Mouse (Mus musculus): ENCODE results near the gene Zmynd10.

The Zmynd10 gene

GRCm38 (mm10) chr9:107547026-107547425, at the start of gene Zmynd10:
Gene Zmynd10, plus strand, starts transcription at chr9:107547298.
- no peak for ATAC-seq (ENCODE audit: insufficient number of reproducible peaks, low FRiP score, low TSS enrichment)

- ATAC-seq (ENCODE audit: insufficient number of reproducible peaks, low FRiP score, low TSS enrichment): no peak
These were observed 46.3 kb upstream of the Zmynd10 start for GRCm38 (mm10) chr9:107500708-107501286.

DNA sequence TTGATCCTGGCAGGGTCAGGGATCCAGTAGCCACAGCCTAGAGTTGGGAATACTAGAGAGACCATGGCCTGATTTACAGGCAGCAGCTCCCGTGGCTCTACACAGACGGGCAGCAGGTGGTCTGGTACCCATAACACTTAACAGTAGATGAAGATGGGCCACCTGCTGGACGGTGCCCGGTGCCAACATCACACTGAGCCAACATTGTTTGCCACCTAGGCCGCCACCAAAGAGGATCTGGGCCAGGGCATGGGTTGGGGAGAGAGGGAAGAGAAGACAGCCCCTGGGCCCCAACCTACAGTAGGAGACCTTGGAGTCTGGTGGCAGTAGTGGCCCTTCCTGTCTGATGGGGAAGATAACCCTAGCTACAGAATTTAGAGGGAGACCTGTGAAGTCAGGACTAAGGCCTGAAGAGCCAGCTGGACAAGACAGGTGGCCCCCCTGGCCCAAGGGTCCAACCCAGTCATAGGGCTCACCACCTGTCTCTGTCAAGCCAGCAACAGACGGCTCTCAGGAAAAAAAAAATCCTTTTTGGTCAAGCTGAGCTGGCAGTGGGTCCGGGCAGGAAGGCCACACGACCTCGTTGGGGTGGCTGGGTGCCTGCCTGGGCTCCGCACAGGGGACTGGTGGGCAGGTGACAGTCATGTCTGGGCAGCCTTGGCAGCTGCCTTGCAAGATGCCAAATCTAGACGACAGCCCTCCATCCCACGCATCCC, 44.8 kb upstream of the Zmynd10 start:
- ATAC-seq (ENCODE audit: insufficient number of reproducible peaks, low FRiP score, low TSS enrichment): peak; percentile 77

DNA sequence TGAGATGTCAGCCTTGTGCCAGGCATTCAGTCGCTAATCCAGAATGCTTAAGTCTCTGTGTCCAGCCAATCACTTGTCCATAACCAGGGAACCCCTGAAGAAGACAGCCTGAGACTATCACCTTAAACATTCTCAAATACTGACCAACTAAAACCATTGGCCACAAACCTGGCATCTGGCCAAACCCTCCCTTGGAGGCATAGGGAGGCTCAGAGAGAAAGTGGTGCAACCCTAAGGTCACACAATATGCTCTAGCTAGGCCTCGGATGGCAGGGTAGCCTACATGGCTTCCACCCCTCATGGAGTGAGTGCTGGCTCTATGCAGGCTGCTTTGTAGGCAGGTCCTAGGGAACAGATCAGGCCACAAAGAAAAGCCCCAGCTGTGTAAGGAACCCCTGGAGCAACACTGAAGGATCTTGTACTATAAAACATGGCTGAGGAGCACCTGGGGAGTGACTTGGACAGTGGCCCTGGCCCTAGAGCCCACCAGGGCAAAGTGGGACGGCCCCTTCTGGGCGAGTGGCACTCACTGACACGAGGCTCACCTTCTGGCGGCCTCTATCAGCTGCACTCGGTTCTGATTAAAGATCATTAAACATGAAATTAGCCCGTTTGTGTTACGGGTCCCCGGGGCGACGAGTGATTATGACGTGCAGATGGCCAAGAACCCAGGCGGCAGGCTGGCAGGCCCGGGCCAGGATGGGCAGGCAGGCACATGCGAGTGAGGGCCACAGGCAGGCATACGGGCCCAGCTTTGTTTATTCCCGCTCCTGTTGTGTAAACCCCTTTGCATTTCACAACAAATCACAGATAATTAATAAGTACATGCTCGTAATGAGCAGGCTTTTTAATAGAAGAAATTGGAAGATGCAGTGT, 42.2 kb upstream of the Zmynd10 start:
- no peak for ATAC-seq (ENCODE audit: insufficient number of reproducible peaks, low FRiP score, low TSS enrichment)

DNA sequence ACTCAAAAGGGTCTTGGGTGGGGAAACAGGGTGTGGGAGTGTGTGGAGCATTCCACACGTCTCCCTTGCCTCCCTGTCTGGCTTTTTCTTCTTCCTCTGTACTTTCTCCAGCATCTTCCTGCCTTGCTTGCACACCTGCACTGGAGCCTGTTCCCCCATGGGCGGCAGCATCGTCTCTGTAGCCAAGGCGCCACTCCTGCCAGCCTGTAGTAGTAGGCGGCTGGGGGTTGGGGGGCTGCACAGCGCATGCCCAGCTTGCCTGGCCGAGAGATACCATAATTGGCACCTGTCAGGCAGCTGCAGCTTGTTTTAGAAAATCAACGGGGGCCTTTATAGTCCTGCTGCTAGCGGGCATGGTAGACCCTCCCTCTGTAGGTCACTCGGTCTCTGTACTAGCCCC, 38.8 kb upstream of the Zmynd10 start:
- no peak for ATAC-seq (ENCODE audit: insufficient number of reproducible peaks, low FRiP score, low TSS enrichment)

- ATAC-seq (ENCODE audit: insufficient number of reproducible peaks, low FRiP score, low TSS enrichment): no peak
These were observed 36.6 kb upstream of the Zmynd10 start for GRCm38 (mm10) chr9:107510384-107511100.

DNA sequence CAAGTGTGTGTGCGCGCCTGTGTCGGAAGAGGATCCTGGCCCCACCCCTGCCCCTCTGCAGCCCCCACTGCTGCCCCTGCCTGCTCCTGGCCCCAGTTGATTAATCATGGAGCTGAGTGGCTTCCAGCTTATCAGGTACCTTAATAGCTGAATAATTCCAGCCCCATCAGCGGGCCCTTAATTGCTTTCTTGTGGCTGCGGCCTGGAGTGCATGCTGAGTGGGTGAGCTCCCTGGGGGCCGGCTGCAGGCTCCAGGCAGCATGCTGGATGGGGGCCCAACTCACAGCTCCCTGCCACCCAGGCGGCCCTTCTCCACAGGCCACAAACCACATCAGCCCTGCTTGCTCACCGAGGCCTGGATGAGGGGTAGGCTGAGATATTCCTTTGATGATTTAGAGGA, 35.7 kb upstream of the Zmynd10 start:
- ATAC-seq (ENCODE audit: insufficient number of reproducible peaks, low FRiP score, low TSS enrichment): no peak

- no peak for ATAC-seq (ENCODE audit: insufficient number of reproducible peaks, low FRiP score, low TSS enrichment)
These were observed 34.8 kb upstream of the Zmynd10 start for GRCm38 (mm10) chr9:107512326-107512725.

DNA sequence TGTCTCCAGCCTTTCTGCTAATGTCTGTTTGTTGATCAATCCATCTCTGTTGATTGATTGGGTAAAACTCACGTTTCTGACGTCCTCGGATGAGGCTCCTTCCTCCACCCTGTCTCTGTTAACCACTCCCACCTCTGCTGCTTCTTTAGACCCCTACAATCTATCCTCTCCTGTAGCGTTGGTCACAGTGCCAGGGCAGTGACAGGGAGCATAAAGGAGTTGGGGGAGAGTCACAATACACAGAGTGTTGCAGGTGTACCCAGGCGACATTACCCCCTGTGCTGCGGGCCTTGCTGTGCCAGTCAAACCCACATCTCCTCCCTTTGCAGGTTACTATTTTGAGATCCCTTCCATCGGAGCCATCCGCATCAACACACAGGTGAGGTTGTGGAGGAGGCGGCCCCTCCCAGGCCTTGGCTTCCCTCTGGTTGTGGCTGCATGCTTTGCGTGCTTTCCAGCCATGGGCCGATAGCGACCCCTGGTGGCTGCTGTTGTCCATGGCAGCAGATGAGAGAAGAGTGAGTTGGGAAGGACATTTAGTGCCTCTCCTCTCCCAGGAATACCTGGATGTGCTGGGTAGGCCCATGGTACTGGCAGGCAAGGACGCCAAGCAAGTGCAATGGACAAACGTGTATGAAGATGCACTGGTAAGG, 32.7 kb upstream of the Zmynd10 start:
- ATAC-seq (ENCODE audit: insufficient number of reproducible peaks, low FRiP score, low TSS enrichment): peak; percentile 71

GRCm38 (mm10) chr9:107520331-107520730, 26.8 kb upstream of the Zmynd10 start:
- ATAC-seq (ENCODE audit: insufficient number of reproducible peaks, low FRiP score, low TSS enrichment): no peak

- ATAC-seq (ENCODE audit: insufficient number of reproducible peaks, low FRiP score, low TSS enrichment): no peak
These were observed 25.9 kb upstream of the Zmynd10 start for GRCm38 (mm10) chr9:107521190-107521589.

DNA sequence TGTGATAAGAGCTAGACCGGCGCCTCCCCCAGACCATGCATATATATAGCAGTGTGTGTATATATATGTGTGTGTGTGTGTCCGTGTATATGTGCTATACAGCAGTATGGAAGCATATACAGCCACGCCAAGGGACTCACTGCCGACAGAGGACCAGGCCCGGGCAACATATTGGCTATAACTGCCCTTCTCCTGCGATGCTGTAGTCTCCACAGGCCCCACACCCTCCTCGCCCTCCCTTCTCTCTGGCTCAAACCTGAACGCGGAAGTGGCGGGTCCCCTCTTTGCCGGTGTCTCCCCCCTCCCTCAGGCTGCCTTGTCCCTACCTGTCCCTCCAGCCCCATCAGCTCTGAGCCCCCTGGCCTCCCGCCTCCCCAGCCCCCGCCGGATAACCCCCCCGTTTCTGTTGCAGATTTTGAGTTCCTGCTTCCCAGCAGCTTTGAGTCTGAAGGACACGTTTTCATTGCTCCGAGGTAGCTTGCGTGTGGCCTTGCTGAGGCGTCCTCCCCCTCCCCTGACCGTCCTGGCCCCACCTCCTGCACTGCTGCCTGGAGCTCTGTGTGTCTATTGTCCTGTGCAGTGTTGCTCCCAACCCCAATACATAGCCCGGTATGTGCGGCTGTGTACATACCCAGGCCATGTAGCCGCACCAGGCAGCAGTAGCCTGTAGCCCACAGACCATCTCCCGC, 25.2 kb upstream of the Zmynd10 start:
- ATAC-seq (ENCODE audit: insufficient number of reproducible peaks, low FRiP score, low TSS enrichment): no peak

DNA sequence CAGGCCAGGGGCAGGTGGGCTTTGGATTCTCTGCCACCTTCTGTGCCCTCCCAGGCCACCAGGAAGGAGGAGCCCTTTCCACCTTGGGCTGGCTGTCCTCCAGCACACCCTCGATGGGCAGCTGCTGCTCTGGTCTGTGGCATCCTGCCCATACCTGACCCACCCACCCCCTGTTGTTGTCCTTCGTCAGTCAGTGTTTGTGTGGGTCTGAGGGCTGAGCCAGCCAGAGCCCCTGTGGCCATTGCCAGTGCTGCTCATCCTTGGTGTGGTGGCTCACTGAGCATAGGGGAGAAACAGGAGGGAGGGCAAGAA, 24.7 kb upstream of the Zmynd10 start:
- no peak for ATAC-seq (ENCODE audit: insufficient number of reproducible peaks, low FRiP score, low TSS enrichment)

DNA sequence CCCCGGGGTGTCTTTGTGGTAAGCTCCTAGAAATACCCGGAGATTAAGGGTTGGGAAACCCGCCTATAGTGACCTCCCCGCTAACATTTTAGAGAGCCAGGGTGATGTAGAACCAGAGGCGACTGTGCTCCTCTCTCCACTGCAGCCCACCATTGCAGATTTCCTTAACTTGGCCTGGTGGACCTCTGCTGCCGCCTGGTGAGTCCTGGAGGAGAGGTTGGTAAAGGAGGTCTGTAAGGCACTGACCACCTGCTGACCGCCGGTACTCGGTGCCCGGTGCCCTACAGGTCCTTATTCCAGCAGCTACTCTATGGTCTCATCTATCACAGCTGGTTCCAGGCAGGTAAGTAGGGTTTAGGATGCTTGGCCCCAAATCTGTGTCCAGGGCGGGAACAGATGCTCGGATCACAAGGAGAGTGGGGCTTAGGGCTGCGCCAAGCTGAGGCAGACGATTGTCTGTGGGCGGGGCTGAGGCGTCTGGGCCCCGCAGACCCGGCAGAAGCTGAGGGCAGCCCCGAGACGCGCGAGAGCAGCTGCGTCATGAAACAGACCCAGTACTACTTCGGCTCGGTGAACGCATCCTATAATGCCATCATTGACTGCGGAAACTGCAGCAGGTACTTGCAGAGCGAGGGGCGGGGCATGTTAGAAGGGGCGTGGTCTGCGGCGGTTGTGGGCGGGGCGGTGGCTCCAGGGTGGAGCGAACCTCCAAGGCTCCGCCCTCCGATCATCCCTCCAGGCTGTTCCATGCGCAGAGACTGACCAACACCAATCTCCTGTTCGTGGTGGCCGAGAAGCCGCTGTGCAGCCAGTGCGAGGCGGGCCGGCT, 20.7 kb upstream of the Zmynd10 start:
- ATAC-seq (ENCODE audit: insufficient number of reproducible peaks, low FRiP score, low TSS enrichment): no peak

GRCm38 (mm10) chr9:107533791-107534407, 13.2 kb upstream of the Zmynd10 start, which contains the start of gene Tmem115:
Gene Tmem115, plus strand, starts transcription at chr9:107533945.
- ATAC-seq (ENCODE audit: insufficient number of reproducible peaks, low FRiP score, low TSS enrichment): peak; percentile 96

DNA sequence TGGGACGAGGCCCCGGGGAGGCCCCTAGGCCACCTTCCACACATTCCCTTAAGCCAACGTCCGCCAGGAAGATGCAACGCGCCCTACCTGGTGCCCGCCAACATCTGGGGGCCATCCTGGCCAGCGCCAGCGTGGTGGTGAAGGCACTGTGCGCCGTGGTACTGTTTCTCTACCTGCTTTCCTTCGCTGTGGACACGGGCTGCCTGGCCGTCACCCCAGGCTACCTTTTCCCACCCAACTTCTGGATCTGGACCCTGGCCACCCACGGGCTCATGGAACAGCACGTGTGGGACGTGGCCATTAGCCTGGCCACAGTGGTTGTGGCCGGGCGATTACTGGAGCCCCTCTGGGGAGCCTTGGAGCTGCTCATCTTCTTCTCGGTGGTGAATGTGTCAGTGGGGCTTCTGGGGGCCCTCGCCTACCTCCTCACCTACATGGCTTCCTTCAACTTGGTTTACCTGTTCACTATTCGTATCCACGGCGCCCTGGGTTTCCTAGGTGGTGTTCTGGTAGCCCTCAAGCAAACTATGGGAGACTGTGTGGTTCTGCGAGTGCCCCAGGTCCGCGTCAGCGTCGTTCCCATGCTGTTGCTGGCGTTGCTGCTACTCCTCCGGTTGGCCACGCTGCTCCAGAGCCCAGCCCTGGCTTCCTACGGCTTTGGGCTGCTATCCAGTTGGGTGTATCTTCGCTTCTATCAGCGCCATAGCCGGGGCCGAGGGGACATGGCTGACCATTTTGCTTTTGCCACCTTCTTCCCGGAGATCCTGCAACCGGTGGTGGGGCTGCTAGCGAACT, 12.5 kb upstream of the Zmynd10 start:
- no peak; the same call in 1 of the 2 replicates for ATAC-seq (ENCODE audit: insufficient number of reproducible peaks, low FRiP score, low TSS enrichment)

DNA sequence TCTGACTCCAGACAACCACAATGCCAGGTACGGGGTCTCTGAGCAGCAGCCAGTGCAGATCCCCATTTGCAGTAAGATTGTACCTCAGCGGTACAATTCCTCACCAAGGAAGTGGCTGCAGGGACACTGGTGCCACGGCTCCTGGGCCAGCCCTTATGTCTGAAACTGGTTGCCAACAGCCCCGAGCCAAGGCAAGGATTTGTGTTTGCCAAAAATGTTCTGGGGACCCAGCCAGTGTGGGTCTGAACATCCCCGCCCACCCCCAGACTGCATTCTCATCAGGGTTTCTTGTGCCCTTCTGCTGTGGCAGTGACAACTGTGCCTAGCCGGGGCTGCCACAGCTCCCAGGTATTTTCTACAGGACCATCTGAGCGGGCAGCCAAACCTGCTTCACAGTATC, 8.9 kb upstream of the Zmynd10 start:
- no peak for ATAC-seq (ENCODE audit: insufficient number of reproducible peaks, low FRiP score, low TSS enrichment)

GRCm38 (mm10) chr9:107538711-107539110, 8.4 kb upstream of the Zmynd10 start:
- ATAC-seq (ENCODE audit: insufficient number of reproducible peaks, low FRiP score, low TSS enrichment): no peak

Data from cerebellum, adult (tissue).